Mouse (Mus musculus): Measurements from ENCODE around the gene Vav3. TPM values are rescaled to one million over a fixed set of nuclear protein-coding genes. Genes with fewer than 3 reads are reported as not detected.

Vav3 gene
- polyA plus RNA-seq, 1 experiment from 2014 or later, result 3.3 TPM

GRCm38 (mm10) chr3:109463684-109464083, 123.2 kb downstream of the Vav3 start:
- no peaks in the 10 kb centered on the region for H3K9me3 ChIP-seq (ENCODE audit: control insufficient read depth, low read length)
- no peak overlapping the region for H3K9ac ChIP-seq (ENCODE audit: low read length)
- no peak for DNase-seq (ENCODE audit: low spot score)
- H3K27me3 ChIP-seq (ENCODE audit: control insufficient read depth, insufficient read depth, low read length), result no peaks in the 10 kb centered on the region
- no peaks in the 10 kb centered on the region for H3K4me1 ChIP-seq (ENCODE audit: control insufficient read depth, insufficient read depth, low read length)
- no peak overlapping the region for H3K27ac ChIP-seq (replicated peaks; ENCODE audit: low read depth, low read length)
- no peak for ATAC-seq (ENCODE audit: insufficient number of reproducible peaks, low FRiP score, low TSS enrichment, low read depth)
- no peak overlapping the region for H3K4me3 ChIP-seq (ENCODE audit: low read depth, low read length)
- no peak overlapping the region for H3K4me2 ChIP-seq (ENCODE audit: low read depth, severe bottlenecking)
- no peaks in the 10 kb centered on the region for H3K36me3 ChIP-seq (ENCODE audit: control insufficient read depth, insufficient read depth, low read length)
- 81% methylated on average over 6 of the region's 6 CpGs for WGBS

GRCm38 (mm10) chr3:109464600-109464999, 124.1 kb downstream of the Vav3 start:
- 87% methylated on average over 8 of the region's 8 CpGs for WGBS

GRCm38 (mm10) chr3:109466541-109466940, 126.1 kb downstream of the Vav3 start:
- no peaks in the 10 kb centered on the region for H3K4me1 ChIP-seq (ENCODE audit: control insufficient read depth, insufficient read depth, low read length)
- H3K4me3 ChIP-seq (ENCODE audit: low read depth, low read length), result no peak overlapping the region
- H3K9ac ChIP-seq (ENCODE audit: low read length), result no peak overlapping the region
- H3K27ac ChIP-seq (replicated peaks; ENCODE audit: low read depth, low read length), result no peak overlapping the region
- H3K27me3 ChIP-seq (ENCODE audit: control insufficient read depth, insufficient read depth, low read length), result no peaks in the 10 kb centered on the region
- no peaks in the 10 kb centered on the region for H3K9me3 ChIP-seq (ENCODE audit: control insufficient read depth, low read length)
- H3K4me2 ChIP-seq (ENCODE audit: low read depth, severe bottlenecking), result no peak overlapping the region
- H3K36me3 ChIP-seq (ENCODE audit: control insufficient read depth, insufficient read depth, low read length), result no peaks in the 10 kb centered on the region
- ATAC-seq (ENCODE audit: insufficient number of reproducible peaks, low FRiP score, low TSS enrichment, low read depth) (no peak), DNase-seq (ENCODE audit: low spot score) (no peak)

More at GRCm38 (mm10) chr3:109464600-109464999, 124.1 kb downstream of the Vav3 start:
- Histone ChIP-seq H3K4me2 (ENCODE audit: low read depth, severe bottlenecking) (no peak overlapping the region), H3K36me3 (ENCODE audit: control insufficient read depth, insufficient read depth, low read length) (no peaks in the 10 kb centered on the region), H3K27ac (replicated peaks; ENCODE audit: low read depth, low read length) (no peak overlapping the region), H3K9me3 (ENCODE audit: control insufficient read depth, low read length) (no peaks in the 10 kb centered on the region), H3K4me1 (ENCODE audit: control insufficient read depth, insufficient read depth, low read length) (no peaks in the 10 kb centered on the region), H3K9ac (ENCODE audit: low read length) (no peak overlapping the region), H3K4me3 (ENCODE audit: low read depth, low read length) (no peak overlapping the region), H3K27me3 (ENCODE audit: control insufficient read depth, insufficient read depth, low read length) (no peaks in the 10 kb centered on the region)
- ATAC-seq (ENCODE audit: insufficient number of reproducible peaks, low FRiP score, low TSS enrichment, low read depth) (no peak), DNase-seq (ENCODE audit: low spot score) (no peak)

DNA sequence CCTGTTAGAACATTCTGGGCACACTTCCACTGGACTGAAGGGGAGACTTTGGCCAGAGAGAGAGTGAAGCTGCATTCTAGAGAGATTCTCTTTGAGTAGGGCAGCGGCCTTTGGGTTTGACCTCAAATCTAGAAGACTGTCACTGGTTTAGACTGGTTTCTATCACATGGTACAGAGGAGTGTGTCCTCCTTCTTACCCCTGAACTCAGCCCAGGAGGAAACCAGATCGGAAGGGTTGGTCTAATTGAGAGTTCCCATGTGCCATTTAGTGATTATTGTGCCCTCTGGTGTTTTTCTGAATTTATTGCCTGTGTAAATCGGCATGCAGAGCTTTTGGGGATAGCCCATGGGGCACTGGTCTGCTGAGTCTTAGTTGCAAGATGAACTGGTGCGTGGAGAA, 126.8 kb downstream of the Vav3 start:
- Histone ChIP-seq H3K9ac (ENCODE audit: low read length) (no peak overlapping the region), H3K4me2 (ENCODE audit: low read depth, severe bottlenecking) (no peak overlapping the region), H3K4me1 (ENCODE audit: control insufficient read depth, insufficient read depth, low read length) (no peaks in the 10 kb centered on the region), H3K9me3 (ENCODE audit: control insufficient read depth, low read length) (no peaks in the 10 kb centered on the region), H3K36me3 (ENCODE audit: control insufficient read depth, insufficient read depth, low read length) (no peaks in the 10 kb centered on the region), H3K27me3 (ENCODE audit: control insufficient read depth, insufficient read depth, low read length) (no peaks in the 10 kb centered on the region), H3K4me3 (ENCODE audit: low read depth, low read length) (no peak overlapping the region), H3K27ac (replicated peaks; ENCODE audit: low read depth, low read length) (no peak overlapping the region)
- WGBS, result 59% methylated on average over 4 of the region's 4 CpGs
- DNase-seq (ENCODE audit: low spot score) (no peak), ATAC-seq (ENCODE audit: insufficient number of reproducible peaks, low FRiP score, low TSS enrichment, low read depth) (no peak)

DNA sequence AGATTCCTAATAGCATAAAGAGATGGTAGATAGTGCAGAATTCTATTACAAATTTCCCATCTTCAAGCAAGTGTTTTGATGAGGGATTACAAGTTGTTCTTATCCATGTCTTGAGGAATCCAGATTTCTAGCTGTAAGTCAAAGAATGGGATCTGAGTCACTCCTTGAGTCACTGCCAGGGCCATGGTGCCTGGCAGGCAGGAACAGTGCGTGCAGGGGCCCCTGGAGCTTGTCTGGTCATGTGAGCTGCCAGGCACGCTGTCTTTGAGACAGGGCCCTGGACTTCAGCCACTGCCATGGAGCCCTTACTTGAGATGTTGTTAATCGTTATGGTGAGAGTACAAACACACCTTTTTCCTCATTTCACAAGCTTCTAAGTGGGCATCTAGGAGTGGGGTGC, 129.0 kb downstream of the Vav3 start:
- H3K4me3 ChIP-seq (ENCODE audit: low read depth, low read length), result no peak overlapping the region
- WGBS, result 85% methylated on average over 3 of the region's 3 CpGs
- H3K9me3 ChIP-seq (ENCODE audit: control insufficient read depth, low read length), result no peaks in the 10 kb centered on the region
- no peaks in the 10 kb centered on the region for H3K4me1 ChIP-seq (ENCODE audit: control insufficient read depth, insufficient read depth, low read length)
- no peak overlapping the region for H3K4me2 ChIP-seq (ENCODE audit: low read depth, severe bottlenecking)
- no peak overlapping the region for H3K27ac ChIP-seq (replicated peaks; ENCODE audit: low read depth, low read length)
- no peaks in the 10 kb centered on the region for H3K36me3 ChIP-seq (ENCODE audit: control insufficient read depth, insufficient read depth, low read length)
- H3K9ac ChIP-seq (ENCODE audit: low read length), result no peak overlapping the region
- H3K27me3 ChIP-seq (ENCODE audit: control insufficient read depth, insufficient read depth, low read length), result no peaks in the 10 kb centered on the region
- no peak for ATAC-seq (ENCODE audit: insufficient number of reproducible peaks, low FRiP score, low TSS enrichment, low read depth)
- no peak for DNase-seq (ENCODE audit: low spot score)

DNA sequence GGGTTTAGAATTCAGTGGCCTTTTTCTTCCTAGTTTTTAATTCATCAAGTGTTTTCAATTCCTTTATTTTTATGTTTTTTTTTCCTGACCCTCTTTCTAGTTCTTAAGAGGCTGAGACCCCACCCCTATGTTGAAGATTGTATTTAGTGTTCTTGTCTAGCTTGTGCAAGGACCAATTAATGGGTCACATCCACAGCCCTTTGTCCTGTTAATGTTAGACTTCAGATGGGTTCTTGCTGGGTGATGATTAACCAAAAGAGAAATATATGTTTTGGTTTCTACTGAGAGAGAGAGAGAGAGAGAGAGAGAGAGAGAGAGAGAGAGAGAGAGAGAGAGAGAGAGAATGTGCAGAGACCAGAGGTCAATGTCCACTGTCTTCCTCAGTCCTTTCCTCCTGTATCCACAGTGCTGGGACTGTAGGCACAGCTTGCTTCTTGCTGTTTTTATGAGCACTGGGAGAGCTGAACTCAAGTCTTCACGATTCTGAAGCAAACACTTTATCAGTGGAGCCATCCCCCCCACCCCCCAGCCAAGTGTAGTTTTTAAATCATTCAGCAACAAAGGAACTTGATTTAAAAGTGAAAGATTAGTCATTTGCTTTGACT, 130.3 kb downstream of the Vav3 start:
- Histone ChIP-seq H3K9ac (ENCODE audit: low read length) (no peak overlapping the region), H3K4me1 (ENCODE audit: control insufficient read depth, insufficient read depth, low read length) (no peaks in the 10 kb centered on the region), H3K9me3 (ENCODE audit: control insufficient read depth, low read length) (no peaks in the 10 kb centered on the region), H3K27me3 (ENCODE audit: control insufficient read depth, insufficient read depth, low read length) (no peaks in the 10 kb centered on the region), H3K36me3 (ENCODE audit: control insufficient read depth, insufficient read depth, low read length) (no peaks in the 10 kb centered on the region), H3K4me2 (ENCODE audit: low read depth, severe bottlenecking) (no peak overlapping the region), H3K27ac (replicated peaks; ENCODE audit: low read depth, low read length) (no peak overlapping the region), H3K4me3 (ENCODE audit: low read depth, low read length) (no peak overlapping the region)
- WGBS, result 57% methylated on average over 1 of the region's 1 CpGs
- no peak for DNase-seq (ENCODE audit: low spot score)
- ATAC-seq (ENCODE audit: insufficient number of reproducible peaks, low FRiP score, low TSS enrichment, low read depth), result no peak

GRCm38 (mm10) chr3:109476521-109476920, 136.1 kb downstream of the Vav3 start:
- WGBS, result 72% methylated on average over 8 of the region's 8 CpGs
- no peak overlapping the region for H3K27ac ChIP-seq (replicated peaks; ENCODE audit: low read depth, low read length)
- H3K9ac ChIP-seq (ENCODE audit: low read length), result no peak overlapping the region
- no peaks in the 10 kb centered on the region for H3K36me3 ChIP-seq (ENCODE audit: control insufficient read depth, insufficient read depth, low read length)
- no peaks in the 10 kb centered on the region for H3K4me1 ChIP-seq (ENCODE audit: control insufficient read depth, insufficient read depth, low read length)
- no peaks in the 10 kb centered on the region for H3K27me3 ChIP-seq (ENCODE audit: control insufficient read depth, insufficient read depth, low read length)
- H3K9me3 ChIP-seq (ENCODE audit: control insufficient read depth, low read length), result no peaks in the 10 kb centered on the region
- no peak overlapping the region for H3K4me3 ChIP-seq (ENCODE audit: low read depth, low read length)
- DNase-seq (ENCODE audit: low spot score) (no peak), ATAC-seq (ENCODE audit: insufficient number of reproducible peaks, low FRiP score, low TSS enrichment, low read depth) (no peak)
- no peak overlapping the region for H3K4me2 ChIP-seq (ENCODE audit: low read depth, severe bottlenecking)

DNA sequence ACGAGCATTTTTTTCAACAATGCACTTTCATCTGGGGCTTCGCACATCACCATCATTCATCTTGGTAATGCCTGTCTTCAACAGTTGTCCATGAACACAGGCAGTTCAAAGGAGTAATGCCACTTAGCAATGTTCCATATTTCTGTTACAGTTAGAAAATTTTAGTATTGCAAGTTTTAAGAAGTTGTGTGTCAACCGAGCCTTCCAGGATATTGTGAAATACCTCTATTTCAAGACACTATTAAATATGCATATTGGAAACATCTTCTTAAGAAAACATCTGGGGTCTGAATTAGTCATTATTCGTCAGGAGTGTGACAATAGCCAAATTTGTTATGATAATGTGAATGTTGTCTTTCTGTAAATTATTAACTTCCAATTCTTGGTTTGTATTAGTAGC, 137.8 kb downstream of the Vav3 start:
- Histone ChIP-seq H3K36me3 (ENCODE audit: control insufficient read depth, insufficient read depth, low read length) (no peaks in the 10 kb centered on the region), H3K4me1 (ENCODE audit: control insufficient read depth, insufficient read depth, low read length) (no peaks in the 10 kb centered on the region), H3K27me3 (ENCODE audit: control insufficient read depth, insufficient read depth, low read length) (no peaks in the 10 kb centered on the region), H3K4me2 (ENCODE audit: low read depth, severe bottlenecking) (no peak overlapping the region), H3K9me3 (ENCODE audit: control insufficient read depth, low read length) (no peaks in the 10 kb centered on the region), H3K4me3 (ENCODE audit: low read depth, low read length) (no peak overlapping the region), H3K27ac (replicated peaks; ENCODE audit: low read depth, low read length) (no peak overlapping the region), H3K9ac (ENCODE audit: low read length) (no peak overlapping the region)
- DNase-seq (ENCODE audit: low spot score), result no peak
- WGBS, result 83% methylated on average over 4 of the region's 4 CpGs
- ATAC-seq (ENCODE audit: insufficient number of reproducible peaks, low FRiP score, low TSS enrichment, low read depth), result no peak

GRCm38 (mm10) chr3:109480625-109481024, 140.2 kb downstream of the Vav3 start:
- no peaks in the 10 kb centered on the region for H3K4me1 ChIP-seq (ENCODE audit: control insufficient read depth, insufficient read depth, low read length)
- ATAC-seq (ENCODE audit: insufficient number of reproducible peaks, low FRiP score, low TSS enrichment, low read depth) (no peak), DNase-seq (ENCODE audit: low spot score) (no peak)
- H3K36me3 ChIP-seq (ENCODE audit: control insufficient read depth, insufficient read depth, low read length), result no peaks in the 10 kb centered on the region
- no peak overlapping the region for H3K27ac ChIP-seq (replicated peaks; ENCODE audit: low read depth, low read length)
- H3K4me2 ChIP-seq (ENCODE audit: low read depth, severe bottlenecking), result no peak overlapping the region
- H3K27me3 ChIP-seq (ENCODE audit: control insufficient read depth, insufficient read depth, low read length), result no peaks in the 10 kb centered on the region
- no peak overlapping the region for H3K9ac ChIP-seq (ENCODE audit: low read length)
- H3K9me3 ChIP-seq (ENCODE audit: control insufficient read depth, low read length), result no peaks in the 10 kb centered on the region
- no peak overlapping the region for H3K4me3 ChIP-seq (ENCODE audit: low read depth, low read length)
- WGBS, result 78% methylated on average over 2 of the region's 2 CpGs

Data from limb, embryonic 11.5 days (tissue).